Mouse (Mus musculus) forebrain, embryonic 13.5 days (tissue): ENCODE measurements around the gene Krt23. TPM values are rescaled to one million over a fixed set of nuclear protein-coding genes. Genes with fewer than 3 reads are reported as not detected.

Source experiments
- ATAC-seq: fragments of 200-750 bp; cut with Nextera tagmentation; 2 replicates; pipeline ENCODE4 v1.8.0; 2017
- H3K27ac ChIP-seq: fragments of 300-500 bp; sonication (generic); 2 replicates; pipeline ENCODE4 v1.5.1; 2015; ENCODE audit warnings: inconsistent platforms, mild to moderate bottlenecking, moderate library complexity
- H3K27me3 ChIP-seq: fragments of 300-500 bp; sonication (generic); 2 replicates; pipeline ENCODE4 v1.6.1; 2015; ENCODE audit warnings: mild to moderate bottlenecking, inconsistent platforms
- H3K36me3 ChIP-seq: fragments of 300-500 bp; sonication (generic); 2 replicates; pipeline ENCODE4 v1.6.1; 2015; ENCODE audit warnings: mild to moderate bottlenecking, inconsistent platforms; ENCODE audit not compliant: poor library complexity, severe bottlenecking
- H3K4me1 ChIP-seq: fragments of 300-500 bp; sonication (generic); 2 replicates; pipeline ENCODE4 v1.6.1; 2015; ENCODE audit warnings: inconsistent platforms
- H3K4me2 ChIP-seq: fragments of 300-500 bp; sonication (generic); 2 replicates; pipeline ENCODE4 v1.6.1; 2015; ENCODE audit warnings: inconsistent platforms, mild to moderate bottlenecking, moderate library complexity
- H3K4me3 ChIP-seq: fragments of 300-500 bp; sonication (generic); 2 replicates; pipeline ENCODE4 v1.5.1; 2015; ENCODE audit warnings: mild to moderate bottlenecking, inconsistent platforms
- H3K9ac ChIP-seq: fragments of 300-500 bp; sonication (generic); 2 replicates; pipeline ENCODE4 v1.6.1; 2015; ENCODE audit warnings: mild to moderate bottlenecking, inconsistent platforms
- H3K9me3 ChIP-seq: fragments of 300-500 bp; sonication (generic); replicated peaks from 2 replicates; pipeline ENCODE4 v1.6.1; 2016; ENCODE audit warnings: inconsistent platforms
- WGBS: fragments of 180-500 bp; shearing (Covaris S2); methylation state at CpG from one replicate; pipeline ENCODE4 v1.1.7; 2015; 5-methylcytosine and 5-hydroxymethylcytosine counted together
- polyA plus RNA-seq: library from polyadenylated mRNA; unstranded; fragments of >200 nt; fragmentation: Nextera tagmentation; extraction: Ambion mirVana; gene quantifications from 2 replicates; pipeline ENCODE4 v1.2.1, GENCODE M21; 2015

Krt23 gene
- polyA plus RNA-seq, 1 experiment from 2014 or later, result not detected

DNA sequence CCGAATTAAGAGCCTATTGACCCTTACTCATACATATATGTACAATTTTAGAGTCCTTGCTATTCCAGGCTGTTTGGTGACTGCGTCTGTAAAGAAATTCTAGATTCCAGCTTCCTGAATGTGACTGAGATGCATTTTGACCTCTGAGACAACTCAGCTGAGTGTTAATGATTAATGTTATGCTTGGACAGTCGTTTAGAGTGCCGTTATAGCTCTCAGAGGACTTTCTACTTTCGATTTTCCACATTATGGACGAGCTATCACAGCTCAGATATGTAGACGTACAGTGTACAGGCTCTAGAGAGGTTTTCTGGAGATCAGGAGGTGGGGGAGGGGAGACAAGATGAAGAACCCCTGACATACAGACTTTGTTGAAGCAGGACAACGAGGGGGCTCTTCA lies 51.7 kb downstream of the Krt23 start:
- H3K9me3 ChIP-seq, result no peaks in the 10 kb centered on the region
- H3K4me1 ChIP-seq, result no peaks in the 10 kb centered on the region
- H3K4me3 ChIP-seq, result no peak overlapping the region
- no peak for ATAC-seq
- H3K27me3 ChIP-seq, result no peaks in the 10 kb centered on the region
- no peak overlapping the region for H3K27ac ChIP-seq
- WGBS, result 81% methylated on average over 8 of the region's 8 CpGs
- no peak overlapping the region for H3K9ac ChIP-seq
- H3K36me3 ChIP-seq, result no peaks in the 10 kb centered on the region
- H3K4me2 ChIP-seq, result no peak overlapping the region

DNA sequence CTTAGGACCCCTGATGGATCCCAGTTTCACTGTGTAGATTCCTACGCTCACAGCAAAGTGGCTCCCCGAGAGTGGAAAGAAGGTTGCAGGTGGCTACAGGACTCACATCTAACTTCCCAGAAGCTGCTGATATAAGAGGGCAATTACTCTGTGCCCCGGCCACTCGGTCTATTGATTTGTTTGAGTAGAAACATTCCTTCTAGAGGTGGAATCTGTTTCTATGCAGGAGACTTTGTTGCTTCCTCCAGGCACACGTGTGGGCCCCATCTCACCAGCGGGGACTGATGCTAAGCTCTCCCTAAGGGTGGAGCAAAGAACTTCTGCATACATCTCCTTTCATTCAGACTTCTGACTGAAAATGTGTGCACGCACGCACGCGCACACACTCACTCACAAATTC lies 53.5 kb downstream of the Krt23 start:
- ATAC-seq, result no peak
- H3K36me3 ChIP-seq, result no peaks in the 10 kb centered on the region
- H3K9me3 ChIP-seq, result no peaks in the 10 kb centered on the region
- no peak overlapping the region for H3K4me2 ChIP-seq
- WGBS, result 71% methylated on average over 10 of the region's 10 CpGs
- H3K4me3 ChIP-seq, result no peak overlapping the region
- H3K27ac ChIP-seq, result no peak overlapping the region
- H3K27me3 ChIP-seq, result no peaks in the 10 kb centered on the region
- H3K9ac ChIP-seq, result no peak overlapping the region
- H3K4me1 ChIP-seq, result no peaks in the 10 kb centered on the region

DNA sequence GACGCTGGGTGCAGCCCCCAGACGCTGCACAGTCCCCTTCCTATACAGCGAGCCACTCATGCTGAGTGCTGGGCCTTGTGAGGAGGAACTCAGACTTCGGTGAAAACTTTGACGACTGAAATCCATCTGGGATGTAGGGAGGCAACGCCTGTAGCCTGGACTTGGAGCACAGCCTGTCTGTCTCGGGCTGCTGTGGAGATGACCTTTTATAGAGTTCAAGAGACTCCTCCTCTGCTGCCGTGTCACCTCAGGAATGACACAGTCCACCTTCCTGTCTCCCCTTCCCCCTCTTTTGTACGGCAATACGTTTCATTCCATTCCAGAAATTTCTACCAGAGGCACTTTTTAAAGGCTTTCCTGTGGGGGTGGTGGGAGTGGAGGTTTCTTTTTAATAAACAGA lies 55.0 kb downstream of the Krt23 start, which contains the start of gene Krt20:
Gene Krt20 (minus strand): TSS at position 179 of the 400 bp plus-strand sequence.
- 73% methylated on average over 10 of the region's 10 CpGs for WGBS
- H3K9me3 ChIP-seq, result no peaks in the 10 kb centered on the region
- H3K4me2 ChIP-seq, result no peak within 1 kb of the TSS
- no peaks in the 10 kb centered on the region for H3K27me3 ChIP-seq
- no peaks in the 10 kb centered on the region for H3K36me3 ChIP-seq
- H3K27ac ChIP-seq, result no peak within 1 kb of the TSS
- no peak within 1 kb of the TSS for H3K4me3 ChIP-seq
- no peaks in the 10 kb centered on the region for H3K4me1 ChIP-seq
- no peak within 1 kb of the TSS for H3K9ac ChIP-seq
- ATAC-seq, result no peak

DNA sequence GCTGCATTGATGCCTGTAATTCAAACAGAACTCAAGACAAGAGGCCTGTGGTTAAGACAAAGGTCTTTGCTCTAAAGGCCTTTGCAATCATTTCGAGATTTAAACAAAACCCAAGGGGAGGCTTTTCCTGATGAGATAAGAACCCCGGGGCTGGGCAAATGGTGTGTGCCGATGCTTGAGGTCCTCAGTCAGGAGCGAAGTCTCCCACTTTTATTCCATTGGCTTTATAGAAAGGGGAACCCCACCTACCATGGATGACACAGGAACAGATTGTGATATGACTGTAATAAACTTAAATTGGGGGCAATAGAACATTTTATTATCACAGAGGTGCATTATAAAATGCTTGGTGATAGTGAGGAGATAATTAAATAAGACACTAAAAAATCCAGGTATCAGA lies 56.3 kb downstream of the Krt23 start:
- H3K4me2 ChIP-seq, result no peak overlapping the region
- no peak overlapping the region for H3K9ac ChIP-seq
- H3K27me3 ChIP-seq, result no peaks in the 10 kb centered on the region
- no peak overlapping the region for H3K27ac ChIP-seq
- no peak overlapping the region for H3K4me3 ChIP-seq
- 38% methylated on average over 4 of the region's 4 CpGs for WGBS
- no peaks in the 10 kb centered on the region for H3K36me3 ChIP-seq
- no peak for ATAC-seq
- no peaks in the 10 kb centered on the region for H3K9me3 ChIP-seq
- no peaks in the 10 kb centered on the region for H3K4me1 ChIP-seq

GRCm38 (mm10) chr11:99430670-99431069 lies 62.3 kb downstream of the Krt23 start:
- WGBS, result 36% methylated on average over 12 of the region's 12 CpGs
- no peaks in the 10 kb centered on the region for H3K4me1 ChIP-seq

More at GRCm38 (mm10) chr11:99430670-99431069, 62.3 kb downstream of the Krt23 start:
- Histone ChIP-seq H3K36me3 (no peaks in the 10 kb centered on the region), H3K9me3 (no peaks in the 10 kb centered on the region), H3K27ac (no peak overlapping the region), H3K4me2 (no peak overlapping the region), H3K27me3 (no peaks in the 10 kb centered on the region), H3K9ac (no peak overlapping the region), H3K4me3 (no peak overlapping the region)
- no peak for ATAC-seq

Other genes with a start within 250 kb of the Krt23 start
- 0.97 and 1.4 TPM in 2 replicates for gene Krt222, start 249.1 kb downstream of the Krt23 start, polyA plus RNA-seq
- gene Krt24, start 207.9 kb downstream of the Krt23 start, polyA plus RNA-seq, result not detected in 2 replicates
- not detected in 2 replicates for gene Krt25, start 170.2 kb downstream of the Krt23 start, polyA plus RNA-seq
- 0.09 TPM in 1 of 2 replicates, not detected in the other for gene Krt26, start 155.2 kb downstream of the Krt23 start, polyA plus RNA-seq
- gene Krt27, start 142.0 kb downstream of the Krt23 start, polyA plus RNA-seq, result not detected in 2 replicates
- gene Krt28, start 118.2 kb downstream of the Krt23 start, polyA plus RNA-seq, result 0.17 and 0.21 TPM in 2 replicates
- 31.4 and 39.8 TPM in 2 replicates for gene Krt10, start 103.8 kb downstream of the Krt23 start, polyA plus RNA-seq
- 0.15 TPM in 1 of 2 replicates, not detected in the other for gene Krt12, start 70.9 kb downstream of the Krt23 start, polyA plus RNA-seq
- gene Krt20, start 55.0 kb downstream of the Krt23 start, polyA plus RNA-seq, result 0.11 TPM in 1 of 2 replicates, not detected in the other
- gene Krt39, start 28.2 kb upstream of the Krt23 start, polyA plus RNA-seq, result not detected in 2 replicates
- not detected in 2 replicates for gene Krt40, start 50.0 kb upstream of the Krt23 start, polyA plus RNA-seq
- gene Krtap3-3, start 57.7 kb upstream of the Krt23 start, polyA plus RNA-seq, result not detected in 2 replicates
- gene Krtap3-2, start 63.7 kb upstream of the Krt23 start, polyA plus RNA-seq, result not detected in 2 replicates
- gene Gm11939, start 66.3 kb upstream of the Krt23 start, polyA plus RNA-seq, result not detected in 2 replicates
- not detected in 2 replicates for gene Krtap3-1, start 73.5 kb upstream of the Krt23 start, polyA plus RNA-seq
- not detected in 2 replicates for gene Krtap1-5, start 87.9 kb upstream of the Krt23 start, polyA plus RNA-seq
- not detected in 2 replicates for gene Krtap1-4, start 90.5 kb upstream of the Krt23 start, polyA plus RNA-seq
- not detected in 2 replicates for gene Krtap1-3, start 98.2 kb upstream of the Krt23 start, polyA plus RNA-seq
- not detected in 2 replicates for gene Krtap9-3, start 105.0 kb upstream of the Krt23 start, polyA plus RNA-seq
- not detected in 2 replicates for gene Gm11938, start 110.2 kb upstream of the Krt23 start, polyA plus RNA-seq
- gene Gm11937, start 117.1 kb upstream of the Krt23 start, polyA plus RNA-seq, result not detected in 2 replicates
- gene Krtap2-4, start 121.7 kb upstream of the Krt23 start, polyA plus RNA-seq, result not detected in 2 replicates
- not detected in 2 replicates for gene Gm11562, start 127.3 kb upstream of the Krt23 start, polyA plus RNA-seq
- gene Krtap4-1, start 135.1 kb upstream of the Krt23 start, polyA plus RNA-seq, result not detected in 2 replicates
- gene Krtap4-2, start 141.9 kb upstream of the Krt23 start, polyA plus RNA-seq, result not detected in 2 replicates
- not detected in 2 replicates for gene Krtap4-7, start 151.0 kb upstream of the Krt23 start, polyA plus RNA-seq
- not detected in 2 replicates for gene Gm11555, start 157.1 kb upstream of the Krt23 start, polyA plus RNA-seq
- not detected in 2 replicates for gene Gm11563, start 165.8 kb upstream of the Krt23 start, polyA plus RNA-seq
- not detected in 2 replicates for gene Krtap4-6, start 172.8 kb upstream of the Krt23 start, polyA plus RNA-seq
- not detected in 2 replicates for gene Gm14190, start 197.6 kb upstream of the Krt23 start, polyA plus RNA-seq
- gene Gm14180, start 241.2 kb upstream of the Krt23 start, polyA plus RNA-seq, result not detected in 2 replicates